Mouse (Mus musculus) olfactory bulb, adult 2 months (tissue): Measurements from ENCODE around the gene Hist1h2ae.
"Not testable (repeated sequence)": the region's sequence is repeated elsewhere in the genome, so short reads cannot be mapped to it uniquely, and the experiment has no call there.

ENCODE experiments used
- CTCF ChIP-seq: fragments of 200-500 bp; IDR thresholded peaks from 2 replicates; pipeline ENCODE4 v1.5.1; 2012; ENCODE audit warnings: low read depth, mild to moderate bottlenecking, low read length, moderate library complexity; ENCODE audit not compliant: insufficient read depth
- POLR2A ChIP-seq: fragments of 200-500 bp; IDR thresholded peaks from 2 replicates; pipeline ENCODE4 v1.6.1; 2012; ENCODE audit warnings: mild to moderate bottlenecking, low read depth, low read length, moderate library complexity; ENCODE audit not compliant: insufficient read depth

- not testable (repeated sequence) for TF ChIP-seq CTCF, POLR2A
These were observed 37.3 kb downstream of the Hist1h2ae start, which contains the start of gene Hist1h2af for GRCm38 (mm10) chr13:23533560-23534367.
